Mouse (Mus musculus) liver, embryonic 14.5 days (tissue): Measurements from ENCODE around the gene Ptprs.

Experiments used
- CTCF ChIP-seq: IDR thresholded peaks from 2 replicates; pipeline ENCODE4 v1.5.1; 2016; ENCODE audit warnings: antibody characterized with exemption, low read depth, control low read depth
- EP300 ChIP-seq: IDR thresholded peaks from 2 replicates; pipeline ENCODE4 v1.6.1; 2016; ENCODE audit warnings: antibody characterized with exemption, low read depth

GRCm38 (mm10) chr17:56470571-56470970, 5.7 kb downstream of the Ptprs start:
- no peak for TF ChIP-seq CTCF
- TF ChIP-seq EP300, result no peak
